Mouse (Mus musculus) MEL (cell line): ENCODE results near the gene Dennd2a. TPM values are rescaled to one million over a fixed set of nuclear protein-coding genes. Genes with fewer than 3 reads are reported as not detected.

Source experiments
- DNase-seq: peaks from one replicate; pipeline ENCODE4 v3.0.0; 2011; ENCODE audit warnings: low read depth, low spot score
- H3K27ac ChIP-seq: 2 replicates; pipeline ENCODE4 v1.5.1; 2012; ENCODE audit warnings: low read depth, mild to moderate bottlenecking, control low read depth, low read length, moderate library complexity; ENCODE audit not compliant: control insufficient read depth
- H3K27me3 ChIP-seq, 2 experiments: fragments of 150-350 bp in 1 of 2; sonication (generic) in 1 of 2; 2 replicates each; pipeline ENCODE4 v1.6.1; 2012; ENCODE audit warnings: low read length in 2 of 2, mild to moderate bottlenecking in 2 of 2, improper control_type of control experiment in 1 of 2, moderate library complexity in 1 of 2; ENCODE audit not compliant: insufficient read depth in 2 of 2, control insufficient read depth in 1 of 2
- H3K36me3 ChIP-seq, 2 experiments: 2 replicates each; pipeline ENCODE4 v1.6.1; 2012 to 2014; ENCODE audit warnings: low read length in 2 of 2, improper control_type of control experiment in 1 of 2, inconsistent platforms in 1 of 2, mild to moderate bottlenecking in 1 of 2; ENCODE audit not compliant: insufficient read depth in 2 of 2, control insufficient read depth in 1 of 2
- H3K4me1 ChIP-seq, 2 experiments: fragments of 150-350 bp in 1 of 2; sonication (generic) in 1 of 2; 2 replicates each; pipeline ENCODE4 v1.6.1; 2012; ENCODE audit warnings: low read length in 2 of 2, improper control_type of control experiment in 1 of 2, mild to moderate bottlenecking in 1 of 2; ENCODE audit not compliant: insufficient read depth in 2 of 2, control insufficient read depth in 1 of 2
- H3K4me3 ChIP-seq, 2 experiments: fragments of 150-350 bp in 1 of 2; sonication (generic) in 1 of 2; 2 replicates each; pipeline ENCODE4 v1.5.1; 2012; ENCODE audit warnings: low read depth in 2 of 2, low read length in 2 of 2, mild to moderate bottlenecking in 2 of 2, moderate library complexity in 2 of 2, control low read depth in 1 of 2, improper control_type of control experiment in 1 of 2; ENCODE audit not compliant: control insufficient read depth in 1 of 2, insufficient read depth in 1 of 2
- H3K79me2 ChIP-seq: 2 replicates; pipeline ENCODE4 v1.6.1; 2012; ENCODE audit warnings: mild to moderate bottlenecking, low read length, moderate library complexity; ENCODE audit not compliant: control insufficient read depth, poor library complexity, insufficient read depth
- H3K9ac ChIP-seq: 2 replicates; pipeline ENCODE4 v1.6.1; 2012; ENCODE audit warnings: low read depth, mild to moderate bottlenecking, control low read depth, low read length, moderate library complexity; ENCODE audit not compliant: control insufficient read depth, poor library complexity, severe bottlenecking
- H3K9me3 ChIP-seq: fragments of 150-350 bp; sonication (generic); replicated peaks from 2 replicates; pipeline ENCODE4 v1.6.1; 2012; ENCODE audit warnings: mild to moderate bottlenecking, low read length, improper control_type of control experiment, moderate library complexity; ENCODE audit not compliant: insufficient read depth
- CHD1 ChIP-seq: IDR thresholded peaks from 2 replicates; pipeline ENCODE4 v1.6.1; 2012; ENCODE audit warnings: low read depth, mild to moderate bottlenecking, inconsistent platforms, low read length, improper control_type of control experiment
- CTCF ChIP-seq, 3 experiments: IDR thresholded peaks in 2 of 3; conservative IDR thresholded peaks in 1 of 3; 2 replicates each; pipeline ENCODE4 v1.5.1; 2011 to 2012; ENCODE audit warnings: low read length in 3 of 3, low read depth in 2 of 3, mild to moderate bottlenecking in 2 of 3, improper control_type of control experiment in 1 of 3, inconsistent platforms in 1 of 3, mixed read lengths in 1 of 3, moderate library complexity in 1 of 3; ENCODE audit not compliant: control insufficient read depth in 1 of 3, insufficient read depth in 1 of 3, poor library complexity in 1 of 3, severe bottlenecking in 1 of 3
- ELF1 ChIP-seq: IDR thresholded peaks from 2 replicates; pipeline ENCODE4 v1.6.1; 2014; ENCODE audit warnings: low read depth, mild to moderate bottlenecking, inconsistent platforms, low read length, improper control_type of control experiment, moderate library complexity
- EP300 ChIP-seq, 2 experiments: IDR thresholded peaks; 2 replicates each; pipeline ENCODE4 v1.6.1; 2011; ENCODE audit warnings: improper control_type of control experiment in 2 of 2, low read length in 2 of 2, low read depth in 1 of 2, mild to moderate bottlenecking in 1 of 2
- GABPA ChIP-seq: IDR thresholded peaks from 2 replicates; pipeline ENCODE4 v1.6.1; 2012; ENCODE audit warnings: low read depth, mild to moderate bottlenecking, inconsistent platforms, low read length, improper control_type of control experiment, moderate library complexity
- GATA1 ChIP-seq: IDR thresholded peaks from 2 replicates; pipeline ENCODE4 v1.6.1; 2011; ENCODE audit warnings: low read depth, low read length, improper control_type of control experiment
- JUND ChIP-seq: IDR thresholded peaks from 2 replicates; pipeline ENCODE4 v1.6.1; 2011; ENCODE audit warnings: low read depth, mild to moderate bottlenecking, improper control_type of control experiment, low read length
- KAT2A ChIP-seq: conservative IDR thresholded peaks from 2 replicates; pipeline ENCODE4 v1.6.1; 2012; ENCODE audit warnings: low read depth, low read length, improper control_type of control experiment, inconsistent platforms
- MAX ChIP-seq: IDR thresholded peaks from 2 replicates; pipeline ENCODE4 v1.6.1; 2011; ENCODE audit warnings: low read length, improper control_type of control experiment
- MAZ ChIP-seq: IDR thresholded peaks from 2 replicates; pipeline ENCODE4 v1.6.1; 2012; ENCODE audit warnings: low read depth, mild to moderate bottlenecking, inconsistent platforms, low read length, improper control_type of control experiment
- MEF2A ChIP-seq: IDR thresholded peaks from 2 replicates; pipeline ENCODE4 v1.6.1; 2014; ENCODE audit warnings: low read depth, mild to moderate bottlenecking, inconsistent platforms, low read length, improper control_type of control experiment; ENCODE audit not compliant: poor library complexity, insufficient replicate concordance, severe bottlenecking; ENCODE audit errors: extremely low read depth
- MYC ChIP-seq: IDR thresholded peaks from 2 replicates; pipeline ENCODE4 v1.6.1; 2011; ENCODE audit warnings: low read depth, mild to moderate bottlenecking, low read length, improper control_type of control experiment, moderate library complexity
- POLR2A ChIP-seq, 2 experiments: IDR thresholded peaks; 2 replicates each; pipeline ENCODE4 v1.6.1; 2011 to 2012; ENCODE audit warnings: low read length in 2 of 2, mild to moderate bottlenecking in 2 of 2, control low read depth in 1 of 2, improper control_type of control experiment in 1 of 2, low read depth in 1 of 2, moderate library complexity in 1 of 2; ENCODE audit not compliant: control insufficient read depth in 1 of 2, insufficient read depth in 1 of 2, poor library complexity in 1 of 2
- POLR2AphosphoS5 ChIP-seq: IDR thresholded peaks from 2 replicates; pipeline ENCODE4 v1.6.1; 2012; ENCODE audit warnings: low read depth, borderline replicate concordance, mild to moderate bottlenecking, inconsistent platforms, low read length, moderate library complexity, mixed read lengths
- RCOR1 ChIP-seq: IDR thresholded peaks from 2 replicates; pipeline ENCODE4 v1.6.1; 2012; ENCODE audit warnings: low read depth, mild to moderate bottlenecking, inconsistent platforms, low read length, improper control_type of control experiment
- SIN3A ChIP-seq: IDR thresholded peaks from 2 replicates; pipeline ENCODE4 v1.6.1; 2012; ENCODE audit warnings: low read length, improper control_type of control experiment, inconsistent platforms
- TAL1 ChIP-seq: IDR thresholded peaks from 2 replicates; pipeline ENCODE4 v1.6.1; 2012; ENCODE audit warnings: mild to moderate bottlenecking, inconsistent platforms, low read length, moderate library complexity, mixed read lengths
- TBP ChIP-seq: IDR thresholded peaks from 2 replicates; pipeline ENCODE4 v1.8.0; 2011; ENCODE audit warnings: low read depth, low read length, improper control_type of control experiment
- TCF12 ChIP-seq: IDR thresholded peaks from 2 replicates; pipeline ENCODE4 v1.6.1; 2014; ENCODE audit warnings: low read depth, mild to moderate bottlenecking, inconsistent platforms, low read length, improper control_type of control experiment, moderate library complexity
- USF2 ChIP-seq, 2 experiments: IDR thresholded peaks; 2 replicates each; pipeline ENCODE4 v1.6.1; 2011 to 2012; ENCODE audit warnings: improper control_type of control experiment in 2 of 2, low read length in 2 of 2, borderline replicate concordance in 1 of 2, inconsistent platforms in 1 of 2, low read depth in 1 of 2, mild to moderate bottlenecking in 1 of 2; ENCODE audit not compliant: insufficient read depth in 1 of 2
- ZC3H11A ChIP-seq: IDR thresholded peaks from 2 replicates; pipeline ENCODE4 v1.6.1; 2012; ENCODE audit warnings: low read depth, mild to moderate bottlenecking, inconsistent platforms, low read length, improper control_type of control experiment
- ZKSCAN1 ChIP-seq: IDR thresholded peaks from 2 replicates; pipeline ENCODE4 v1.6.1; 2012; ENCODE audit warnings: low read depth, mild to moderate bottlenecking, inconsistent platforms, low read length, improper control_type of control experiment, moderate library complexity
- polyA plus RNA-seq, 2 experiments: library from polyadenylated mRNA; stranded (reverse) in 1 of 2; unstranded in 1 of 2; fragments of >175 nt in 1 of 2; fragments of >200 nt in 1 of 2; gene quantifications; 2 replicates each; pipeline versions ENCODE4 v1.2.1 to v1.2.4; 2012; ENCODE audit warnings: low replicate concordance in 2 of 2, low read depth in 1 of 2; ENCODE audit not compliant: insufficient read length in 2 of 2, insufficient read depth in 1 of 2, missing spikeins in 1 of 2
- total RNA-seq: library from RNA; depleted of rRNA; stranded (reverse); fragments of 300-350 nt; gene quantifications from 2 replicates; pipeline ENCODE4 v1.2.3, GENCODE M21; 2012

The Dennd2a gene
- total and polyA plus RNA-seq, 3 experiments = 0.15 TPM; not detected in 2

DNA sequence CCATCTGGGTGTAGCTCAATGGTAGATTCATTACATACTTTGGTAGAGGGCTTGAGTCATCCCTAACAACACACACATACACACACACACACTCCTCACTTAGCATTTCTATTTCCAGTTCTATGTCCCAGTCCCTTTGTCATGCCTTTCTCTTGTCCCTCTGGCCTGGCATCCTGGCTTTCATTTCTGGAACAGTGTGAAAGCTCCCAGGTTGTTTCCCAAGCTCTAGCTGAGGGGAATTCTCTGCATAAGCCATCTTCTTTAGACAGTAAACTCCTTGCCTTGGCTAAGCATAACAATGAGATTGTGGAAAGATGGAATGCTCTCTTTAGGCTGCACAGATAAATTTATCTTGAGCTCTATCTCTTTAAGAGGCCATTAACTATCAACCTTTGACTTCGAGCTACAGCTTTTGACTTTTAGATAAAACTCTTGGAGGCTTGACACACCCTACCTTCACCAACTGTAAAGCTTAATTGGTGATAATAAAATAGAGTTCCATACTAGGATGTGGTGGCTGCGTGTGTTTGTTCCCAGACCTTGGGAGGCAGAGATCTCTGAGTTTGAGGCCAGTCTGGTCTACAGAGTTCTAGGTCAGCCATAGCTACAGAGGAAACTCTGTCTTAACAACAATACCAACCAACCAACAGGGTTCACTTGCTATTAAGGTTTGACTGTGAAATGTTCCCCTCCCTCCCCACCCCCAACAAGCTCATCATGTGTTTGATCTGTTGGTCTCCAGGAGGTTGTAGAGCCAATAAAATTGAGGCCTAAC, 123.4 kb downstream of the Dennd2a start (continued):
- TF ChIP-seq USF2 (IDR thresholded peaks at IDR 0.05; ENCODE audit: borderline replicate concordance in 1 of 2, insufficient read depth in 1 of 2, low read depth in 1 of 2, low read length in 2 of 2) (no peak), ELF1 (no peak), MEF2A (no peak), CHD1 (no peak), SIN3A (peak; percentile 16; the same call in 1 of the 2 replicates), ZC3H11A (no peak), MAZ (no peak), POLR2AphosphoS5 (no peak), GABPA (no peak), CTCF (IDR thresholded peaks at IDR 0.05 in 2 of 3, conservative IDR thresholded peaks at IDR 0.05 in 1 of 3; ENCODE audit: control insufficient read depth in 1 of 3, insufficient read depth in 1 of 3, low read depth in 2 of 3, low read length in 3 of 3, poor library complexity in 1 of 3, severe bottlenecking in 1 of 3) (no peak), KAT2A (no peak), JUND (no peak), POLR2A (IDR thresholded peaks at IDR 0.05; ENCODE audit: control insufficient read depth in 1 of 2, insufficient read depth in 1 of 2, low read depth in 1 of 2, low read length in 2 of 2, poor library complexity in 1 of 2) (no peak), RCOR1 (peak; percentile 26; the same call in 1 of the 2 replicates), TBP (no peak), ZKSCAN1 (no peak), TAL1 (no peak), MAX (no peak), MYC (no peak), GATA1 (peak; percentile 50), EP300 (IDR thresholded peaks at IDR 0.05; ENCODE audit: low read depth in 1 of 2, low read length in 2 of 2) (peak; percentile 35 to 81; a peak in 3 of 4 replicates)
- TF ChIP-seq, all 39 proteins: peak for 5

DNA sequence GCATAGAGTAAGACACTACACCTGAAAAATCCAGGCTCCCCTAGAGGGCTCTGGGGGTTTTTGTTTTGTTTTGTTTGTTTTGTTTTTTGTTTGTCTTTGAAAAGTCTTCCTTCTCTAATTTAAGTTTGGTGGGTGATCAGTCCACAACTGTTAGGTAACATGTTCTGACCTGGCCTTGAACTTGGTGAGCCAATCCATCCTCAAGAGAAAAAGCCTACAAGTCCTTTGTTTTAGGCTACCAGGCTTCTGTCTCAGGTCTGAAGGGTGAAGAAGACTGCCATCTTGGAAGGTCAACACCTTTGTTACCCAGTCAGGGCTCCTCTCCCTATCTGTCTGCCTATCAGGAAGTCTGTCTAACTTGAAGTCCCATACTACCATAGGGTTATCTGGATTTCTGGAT, 124.0 kb downstream of the Dennd2a start:
- DNase-seq = no peak
- no peaks in the 10 kb centered on the region; the same call in 1 of the 2 replicates for H3K79me2 ChIP-seq
- TF ChIP-seq TCF12 (no peak), MYC (no peak), MAX (no peak)

More for the DNA sequence above, 124.0 kb downstream of the Dennd2a start:
- peaks cover 22 to 42% of the 10 kb centered on the region in 2 experiments for H3K4me1 ChIP-seq
- no peaks in the 10 kb centered on the region for H3K9me3 ChIP-seq
- no peaks in the 10 kb centered on the region for H3K27me3 ChIP-seq
- no peak overlapping the region for H3K4me3 ChIP-seq
- H3K27ac ChIP-seq = no peak overlapping the region
- no peak overlapping the region for H3K9ac ChIP-seq
- peaks cover 0 to 28% of the 10 kb centered on the region in 2 experiments; a peak in 2 of 4 replicates for H3K36me3 ChIP-seq
